Mouse (Mus musculus): ENCODE data around the gene Pla2g4e. TPM values are rescaled to one million over a fixed set of nuclear protein-coding genes. Genes with fewer than 3 reads are reported as not detected.

Pla2g4e gene
- total and polyA plus RNA-seq, 3 experiments: 3.5 to 5.9 (median 4.0) TPM

DNA sequence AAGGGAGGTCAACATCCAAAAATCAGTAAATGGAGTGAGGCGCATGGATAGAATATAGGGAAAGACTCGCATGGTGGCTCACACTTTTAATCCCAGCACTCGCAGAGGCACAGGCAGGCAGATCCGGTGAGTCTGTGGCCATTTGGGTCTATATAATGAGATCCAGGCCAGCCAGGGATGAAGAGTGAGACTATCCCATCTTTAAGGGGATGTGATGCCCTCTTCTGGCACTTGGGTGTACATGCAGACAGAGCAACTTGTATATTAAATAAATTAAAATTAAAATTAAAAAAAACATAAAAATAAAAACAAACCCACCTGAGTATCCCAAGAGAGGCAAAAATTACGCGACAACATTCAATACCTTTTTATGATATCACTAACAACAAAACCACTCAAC, 20.4 kb upstream of the Pla2g4e start:
- 67% methylated on average over 6 of the region's 6 CpGs for WGBS
- TF ChIP-seq CTCF (IDR thresholded peaks at IDR 0.05): peak; percentile 66
- no peak for TF ChIP-seq POLR2A (IDR thresholded peaks at IDR 0.05; ENCODE audit: insufficient read depth, low read depth, low read length)
- TF ChIP-seq EP300 (IDR thresholded peaks at IDR 0.05; ENCODE audit: insufficient read depth, low read depth, low read length): no peak
- intact Hi-C loops (cut with DNase I): loop anchor here (2.0 kb wide), 1 partner anchor 93 kb away; no protein-coding TSS in a partner anchor
- DNase-seq: no peak
- H3K4me3 ChIP-seq: no peak overlapping the region
- H3K79me2 ChIP-seq (replicated peaks; ENCODE audit: control insufficient read depth, insufficient read depth, low read length): no peaks in the 10 kb centered on the region
- H3K4me1 ChIP-seq (ENCODE audit: control insufficient read depth, insufficient read depth, low read length): no peaks in the 10 kb centered on the region
- H3K27me3 ChIP-seq (ENCODE audit: control insufficient read depth, insufficient read depth, low read length): no peaks in the 10 kb centered on the region
- no peak overlapping the region for H3K27ac ChIP-seq
- no peak overlapping the region for H3K9ac ChIP-seq (ENCODE audit: low read depth, low read length)
- no peaks in the 10 kb centered on the region for H3K36me3 ChIP-seq (ENCODE audit: control insufficient read depth, insufficient read depth, low read length)

DNA sequence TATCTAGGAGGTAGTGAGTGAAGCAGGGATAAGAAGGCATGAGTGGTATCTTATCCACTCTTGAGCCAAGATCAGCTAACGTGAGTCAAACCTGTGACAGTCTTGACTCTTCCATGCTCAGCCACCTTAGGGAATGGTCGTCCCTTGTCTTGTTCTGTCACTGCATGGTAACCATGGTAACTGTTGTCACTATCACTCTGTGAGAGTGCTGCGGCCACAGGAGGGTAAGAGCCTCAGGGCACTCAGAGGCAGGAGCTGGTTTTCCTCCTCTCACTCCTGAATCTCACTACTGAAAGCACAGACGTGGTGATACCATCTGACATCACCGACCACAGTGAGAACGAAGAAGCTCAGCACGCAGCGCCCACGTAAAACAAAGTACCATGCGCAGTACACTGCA, 19.7 kb upstream of the Pla2g4e start:
- TF ChIP-seq EP300 (IDR thresholded peaks at IDR 0.05; ENCODE audit: insufficient read depth, low read depth, low read length): no peak
- no peak for TF ChIP-seq CTCF (IDR thresholded peaks at IDR 0.05)
- no peak for TF ChIP-seq POLR2A (IDR thresholded peaks at IDR 0.05; ENCODE audit: insufficient read depth, low read depth, low read length)
- 61% methylated on average over 10 of the region's 10 CpGs for WGBS

DNA sequence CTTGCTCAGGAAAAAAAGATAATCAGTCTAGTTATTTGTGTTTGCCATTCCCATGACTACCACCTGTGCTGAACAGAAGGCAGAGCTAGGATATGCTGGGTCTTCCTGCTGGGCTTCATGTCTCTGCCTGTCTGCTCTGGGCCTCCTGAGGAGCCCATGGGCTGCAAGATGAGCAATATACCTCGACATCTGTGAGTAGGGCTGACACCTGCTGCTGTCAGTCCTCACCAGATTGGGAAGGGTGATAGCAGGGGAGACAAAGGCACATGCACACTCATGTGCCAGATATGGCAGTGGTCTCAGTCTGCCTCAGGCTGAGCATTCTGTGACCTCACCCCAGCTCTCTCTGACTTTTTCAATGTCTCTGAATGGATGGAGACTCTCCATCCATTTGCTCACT, 17.7 kb upstream of the Pla2g4e start:
- H3K4me1 ChIP-seq (ENCODE audit: control insufficient read depth, insufficient read depth, low read length): no peaks in the 10 kb centered on the region
- no peaks in the 10 kb centered on the region for H3K27me3 ChIP-seq (ENCODE audit: control insufficient read depth, insufficient read depth, low read length)
- 25% methylated on average over 1 of the region's 1 CpGs for WGBS
- intact Hi-C loops (cut with DNase I): no loop called here
- H3K9ac ChIP-seq (ENCODE audit: low read depth, low read length): no peak overlapping the region
- no peaks in the 10 kb centered on the region for H3K79me2 ChIP-seq (replicated peaks; ENCODE audit: control insufficient read depth, insufficient read depth, low read length)
- H3K4me3 ChIP-seq: no peak overlapping the region
- no peak for DNase-seq
- TF ChIP-seq EP300 (IDR thresholded peaks at IDR 0.05; ENCODE audit: insufficient read depth, low read depth, low read length) (no peak), CTCF (IDR thresholded peaks at IDR 0.05) (no peak), POLR2A (IDR thresholded peaks at IDR 0.05; ENCODE audit: insufficient read depth, low read depth, low read length) (no peak)
- H3K27ac ChIP-seq: no peak overlapping the region
- H3K36me3 ChIP-seq (ENCODE audit: control insufficient read depth, insufficient read depth, low read length): no peaks in the 10 kb centered on the region

More for the DNA sequence above, 19.7 kb upstream of the Pla2g4e start:
- H3K79me2 ChIP-seq (replicated peaks; ENCODE audit: control insufficient read depth, insufficient read depth, low read length): no peaks in the 10 kb centered on the region
- no peaks in the 10 kb centered on the region for H3K27me3 ChIP-seq (ENCODE audit: control insufficient read depth, insufficient read depth, low read length)
- no peak overlapping the region for H3K27ac ChIP-seq
- no peak overlapping the region for H3K9ac ChIP-seq (ENCODE audit: low read depth, low read length)
- H3K36me3 ChIP-seq (ENCODE audit: control insufficient read depth, insufficient read depth, low read length): no peaks in the 10 kb centered on the region
- no peak overlapping the region for H3K4me3 ChIP-seq
- intact Hi-C loops (cut with DNase I): loop anchor here (2.0 kb wide), 1 partner anchor 92 kb away; no protein-coding TSS in a partner anchor
- no peak for DNase-seq
- no peaks in the 10 kb centered on the region for H3K4me1 ChIP-seq (ENCODE audit: control insufficient read depth, insufficient read depth, low read length)

DNA sequence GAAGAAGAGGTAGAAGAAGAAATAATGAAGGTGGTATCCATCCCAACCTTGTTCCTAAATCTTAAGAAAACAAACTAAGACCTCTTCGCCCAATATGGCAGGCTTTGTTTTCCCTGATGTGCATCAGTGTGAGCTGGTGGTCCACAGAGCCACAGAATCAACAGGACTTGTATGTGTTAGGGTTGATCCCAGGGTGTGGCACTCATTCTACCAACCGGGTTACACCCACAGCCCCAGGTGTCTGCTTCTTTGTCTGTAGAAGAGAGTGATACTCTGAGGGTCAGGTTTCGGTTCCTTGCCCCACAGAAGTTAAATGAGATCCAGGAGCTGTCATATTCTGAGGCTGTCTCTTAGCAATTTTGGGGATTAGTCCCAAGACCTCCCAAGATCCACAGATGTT, 16.2 kb upstream of the Pla2g4e start:
- TF ChIP-seq CTCF (IDR thresholded peaks at IDR 0.05) (no peak), POLR2A (IDR thresholded peaks at IDR 0.05; ENCODE audit: insufficient read depth, low read depth, low read length) (no peak), EP300 (IDR thresholded peaks at IDR 0.05; ENCODE audit: insufficient read depth, low read depth, low read length) (no peak)
- Histone ChIP-seq H3K79me2 (replicated peaks; ENCODE audit: control insufficient read depth, insufficient read depth, low read length) (no peaks in the 10 kb centered on the region), H3K27ac (no peak overlapping the region), H3K36me3 (ENCODE audit: control insufficient read depth, insufficient read depth, low read length) (no peaks in the 10 kb centered on the region), H3K27me3 (ENCODE audit: control insufficient read depth, insufficient read depth, low read length) (no peaks in the 10 kb centered on the region), H3K9ac (ENCODE audit: low read depth, low read length) (no peak overlapping the region), H3K4me3 (no peak overlapping the region), H3K4me1 (ENCODE audit: control insufficient read depth, insufficient read depth, low read length) (no peaks in the 10 kb centered on the region)
- intact Hi-C loops (cut with DNase I): no loop called here
- WGBS: 73% methylated on average over 3 of the region's 3 CpGs
- no peak for DNase-seq

DNA sequence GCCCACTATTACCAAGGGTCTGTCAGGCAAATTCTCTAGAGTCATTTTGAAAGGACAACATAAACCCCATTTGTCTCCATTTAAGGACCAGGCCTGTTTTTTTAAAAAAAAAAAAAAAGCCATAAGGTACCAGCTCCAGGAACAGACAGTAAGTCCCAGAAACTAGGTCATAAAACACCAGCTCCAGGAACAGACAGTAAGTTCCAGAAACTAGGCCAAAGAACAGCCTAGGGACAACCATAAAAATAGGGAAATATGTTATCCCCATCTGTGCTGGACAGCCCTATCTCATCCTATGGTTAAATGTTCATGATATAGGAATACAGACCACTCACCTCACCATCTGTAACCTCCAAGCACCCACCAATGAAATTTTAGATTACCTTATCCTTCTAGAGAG, 11.1 kb upstream of the Pla2g4e start:
- no peak for TF ChIP-seq POLR2A (IDR thresholded peaks at IDR 0.05; ENCODE audit: insufficient read depth, low read depth, low read length)
- no peak for TF ChIP-seq CTCF (IDR thresholded peaks at IDR 0.05)
- no peak for TF ChIP-seq EP300 (IDR thresholded peaks at IDR 0.05; ENCODE audit: insufficient read depth, low read depth, low read length)

DNA sequence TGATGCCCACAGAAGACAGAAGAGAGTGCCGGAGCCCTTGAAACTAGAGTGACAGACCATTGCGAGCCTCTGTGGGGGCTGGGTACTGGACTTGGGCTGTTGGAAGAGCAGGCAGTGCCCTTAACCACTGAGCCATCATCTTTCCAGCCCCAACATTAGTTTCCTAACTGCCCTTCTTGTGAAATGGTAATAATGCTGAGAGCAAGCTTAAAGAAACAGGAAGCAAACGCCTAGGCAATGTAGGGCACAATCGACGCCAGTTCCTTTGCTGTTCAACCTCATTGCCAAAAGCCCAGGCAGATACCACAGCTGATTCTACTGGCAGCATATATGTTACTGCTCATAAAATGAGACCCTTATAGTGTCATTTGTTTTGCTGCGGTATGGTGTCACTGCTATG, 7.5 kb upstream of the Pla2g4e start:
- no peak for TF ChIP-seq POLR2A (IDR thresholded peaks at IDR 0.05; ENCODE audit: insufficient read depth, low read depth, low read length)
- no peak for TF ChIP-seq EP300 (IDR thresholded peaks at IDR 0.05; ENCODE audit: insufficient read depth, low read depth, low read length)
- no peak for TF ChIP-seq CTCF (IDR thresholded peaks at IDR 0.05)
- Histone ChIP-seq H3K27ac (no peak overlapping the region), H3K4me3 (no peak overlapping the region), H3K79me2 (replicated peaks; ENCODE audit: control insufficient read depth, insufficient read depth, low read length) (no peaks in the 10 kb centered on the region), H3K4me1 (ENCODE audit: control insufficient read depth, insufficient read depth, low read length) (no peaks in the 10 kb centered on the region), H3K9ac (ENCODE audit: low read depth, low read length) (no peak overlapping the region), H3K27me3 (ENCODE audit: control insufficient read depth, insufficient read depth, low read length) (no peaks in the 10 kb centered on the region), H3K36me3 (ENCODE audit: control insufficient read depth, insufficient read depth, low read length) (no peaks in the 10 kb centered on the region)
- intact Hi-C loops (cut with DNase I): no loop called here
- DNase-seq: no peak
- 75% methylated on average over 6 of the region's 6 CpGs for WGBS

More for the DNA sequence above, 11.1 kb upstream of the Pla2g4e start:
- Histone ChIP-seq H3K4me3 (no peak overlapping the region), H3K27me3 (ENCODE audit: control insufficient read depth, insufficient read depth, low read length) (no peaks in the 10 kb centered on the region), H3K79me2 (replicated peaks; ENCODE audit: control insufficient read depth, insufficient read depth, low read length) (no peaks in the 10 kb centered on the region), H3K36me3 (ENCODE audit: control insufficient read depth, insufficient read depth, low read length) (no peaks in the 10 kb centered on the region), H3K27ac (no peak overlapping the region), H3K9ac (ENCODE audit: low read depth, low read length) (no peak overlapping the region), H3K4me1 (ENCODE audit: control insufficient read depth, insufficient read depth, low read length) (no peaks in the 10 kb centered on the region)
- intact Hi-C loops (cut with DNase I): no loop called here
- no peak for DNase-seq

Measured in heart, adult 2 months (tissue).